16 mouse cellular contexts compared by ENCODE assay signal in genomic region chr10:54403223-54403926, GRCm38 (mm10).
A peak's percentile ranks its signal among the peaks of the same experiment; 100 is the strongest.
DNase-seq lines count a peak whose midpoint lies in the region; ATAC-seq lines count a peak whose summit lies in the region.
"Had no signal": no experiment of that assay in that cellular context is flagged by ENCODE, and none has a peak within 500 bp of the region (broad histone marks: within the 10 kb centered on the region; RNA-seq: fewer than 3 reads in every experiment).

No protein-coding gene starts in this region.

- H3K27ac ChIP-seq in kidney, embryonic 15.5 days: no peak overlapping the region
- H3K27ac ChIP-seq: heart, embryonic 13.5 days; hindbrain, embryonic 13.5 days; liver, embryonic 13.5 days had no signal

- H3K4me2 ChIP-seq in kidney, embryonic 15.5 days: no peak overlapping the region
- H3K4me2 ChIP-seq: heart, embryonic 13.5 days; hindbrain, embryonic 13.5 days; liver, embryonic 13.5 days had no signal

- 0 out of 2 replicates have a peak, but pooled peaks have one; percentile 43 for ATAC-seq in kidney, embryonic 15.5 days (replicated peaks; ENCODE audit: low FRiP score)
- ATAC-seq in cerebellum, adult (ENCODE audit: insufficient number of reproducible peaks, low FRiP score, low TSS enrichment): no peak
- ATAC-seq: CD4-positive, CD25-positive, alpha-beta regulatory T cell, adult 4 months had no signal

- no peaks in the 10 kb centered on the region for H3K27me3 ChIP-seq in kidney, embryonic 15.5 days
- H3K27me3 ChIP-seq: heart, embryonic 13.5 days; hindbrain, embryonic 13.5 days; liver, embryonic 13.5 days; megakaryocyte, embryonic 14.5 days had no signal

- H3K4me1 ChIP-seq in kidney, embryonic 15.5 days: 0 out of 2 replicates have a peak, but pooled peaks cover 2% of the 10 kb centered on the region
- H3K4me1 ChIP-seq: hindbrain, embryonic 13.5 days; liver, embryonic 13.5 days; megakaryocyte, embryonic 14.5 days had no signal

- H3K36me3 ChIP-seq in kidney, embryonic 15.5 days: no peaks in the 10 kb centered on the region
- H3K36me3 ChIP-seq: heart, embryonic 13.5 days; hindbrain, embryonic 13.5 days; liver, embryonic 13.5 days had no signal

- H3K9me3 ChIP-seq in kidney, embryonic 15.5 days (replicated peaks): no peaks in the 10 kb centered on the region
- H3K9me3 ChIP-seq: heart, embryonic 13.5 days; hindbrain, embryonic 13.5 days; liver, embryonic 13.5 days; megakaryocyte, embryonic 14.5 days had no signal

- peak; percentile 6 for DNase-seq in gastrocnemius, postnatal 25 days
- no peak for DNase-seq in gastrocnemius, adult 8-10 months (ENCODE audit: low spot score in 2 of 2)
- no peak for DNase-seq in kidney, adult 18-20 months
- peak; percentile 3 for DNase-seq in 3T3-L1 (ENCODE audit: low read depth, low spot score)
- DNase-seq in fibroblast of lung, adult 2 months (ENCODE audit: low read depth): peak; percentile 23
- no peak for DNase-seq in thymus, postnatal 4 days
- DNase-seq: cerebellum, adult 11 months; left cerebral cortex, postnatal 4 days; liver, embryonic 13.5 days; spleen, adult 18-20 months had no signal

- WGBS in kidney, embryonic 15.5 days: 43% methylated on average over 5 of the region's 5 CpGs

- H3K9ac ChIP-seq in kidney, embryonic 15.5 days: no peak overlapping the region
- H3K9ac ChIP-seq: heart, embryonic 13.5 days; hindbrain, embryonic 13.5 days; liver, embryonic 13.5 days had no signal

- H3K4me3 ChIP-seq in kidney, embryonic 15.5 days (replicated peaks): no peak overlapping the region
- H3K4me3 ChIP-seq: heart, embryonic 13.5 days; hindbrain, embryonic 13.5 days; liver, embryonic 13.5 days; megakaryocyte, embryonic 14.5 days had no signal

Comparison
In these comparisons a context has a peak if more than half of its experiments do, and no peak if none do; other contexts are left out.
1. DNase-seq: peak in gastrocnemius, postnatal 25 days (single experiment), 3T3-L1 (single experiment) and fibroblast of lung, adult 2 months (single experiment); none in gastrocnemius, adult 8-10 months (0 of 2), kidney, adult 18-20 months (single experiment) and thymus, postnatal 4 days (single experiment).